Comparison of ENCODE assay signal across 17 mouse cellular contexts in genomic region chr10:72588561-72588960, GRCm38 (mm10).
DNase-seq lines count a peak whose midpoint lies in the region; TF ChIP-seq lines count a peak whose summit lies in the region.
"Had no signal": no experiment of that assay in that cellular context is flagged by ENCODE, and none has a peak within 500 bp of the region (broad histone marks: within the 10 kb centered on the region; RNA-seq: fewer than 3 reads in every experiment).

No protein-coding gene starts in this region.

- no peak for TF ChIP-seq CTCF in cerebellum, adult 2 months (IDR thresholded peaks at IDR 0.05; ENCODE audit: borderline replicate concordance, insufficient read depth, low read depth, low read length)

- H3K27me3 ChIP-seq in cerebellum, adult 2 months (ENCODE audit: control insufficient read depth, insufficient read depth, low read length), result no peaks in the 10 kb centered on the region
- H3K27me3 ChIP-seq: embryonic facial prominence, embryonic 13.5 days; embryonic facial prominence, embryonic 15.5 days; forebrain, embryonic 12.5 days had no signal

- DNase-seq in cerebellum, postnatal 10 days, result peak; percentile 44 to 58
- no peak for DNase-seq in cerebellum, adult 9-11 months
- peak; percentile 29 to 38 for DNase-seq in cerebellum, postnatal 25 days
- no peak for DNase-seq in cerebellum, adult 2 months
- DNase-seq in ovary, adult 18-20 months (ENCODE audit: low spot score), result no peak
- DNase-seq: adrenal gland, adult 2 months; adrenal gland, postnatal 10 days; adrenal gland, postnatal 25 days; cerebellum, adult 11 months; cerebellum, adult 18-20 months; cerebellum, adult 9-10 months; embryo, embryonic 11 days had no signal

- WGBS in cerebellum, adult 2 months, result 41% methylated on average over 4 of the region's 4 CpGs

- no peaks in the 10 kb centered on the region; the same call in 1 of the 2 replicates for H3K4me1 ChIP-seq in cerebellum, adult 2 months (ENCODE audit: control insufficient read depth, insufficient read depth, low read length)
- H3K4me1 ChIP-seq: embryonic facial prominence, embryonic 13.5 days; embryonic facial prominence, embryonic 15.5 days; forebrain, embryonic 10.5 days; forebrain, embryonic 12.5 days had no signal

- H3K27ac ChIP-seq in cerebellum, adult 2 months (ENCODE audit: insufficient read depth, low read length), result no peak overlapping the region
- H3K27ac ChIP-seq: embryonic facial prominence, embryonic 13.5 days; embryonic facial prominence, embryonic 15.5 days; forebrain, embryonic 10.5 days; forebrain, embryonic 12.5 days had no signal

- TF ChIP-seq POLR2A in cerebellum, adult 2 months (IDR thresholded peaks at IDR 0.05; ENCODE audit: borderline replicate concordance, insufficient read depth, low read length), result no peak

- no peak overlapping the region for H3K4me3 ChIP-seq in cerebellum, adult 2 months (replicated peaks; ENCODE audit: insufficient read depth, low read depth, low read length)
- H3K4me3 ChIP-seq: embryonic facial prominence, embryonic 13.5 days; embryonic facial prominence, embryonic 15.5 days; erythroblast, embryonic 14.5 days; forebrain, embryonic 10.5 days; forebrain, embryonic 12.5 days had no signal

Comparison
In these comparisons a context has a peak if more than half of its experiments do, and no peak if none do; other contexts are left out.
1. DNase-seq: peak in cerebellum, postnatal 10 days (2 of 2) and cerebellum, postnatal 25 days (2 of 2); none in cerebellum, adult 9-11 months (single experiment), cerebellum, adult 2 months (0 of 2) and ovary, adult 18-20 months (single experiment).